Mouse (Mus musculus): ENCODE data around the gene Nr3c2.
A peak's percentile ranks its signal among the peaks of the same experiment; 100 is the strongest.

Nr3c2 gene

GRCm38 (mm10) chr8:77239462-77239861 lies 340.2 kb downstream of the Nr3c2 start:
- peak; percentile 18 for DNase-seq (ENCODE audit: low read depth, low spot score)

GRCm38 (mm10) chr8:77241381-77241780 lies 342.1 kb downstream of the Nr3c2 start:
- DNase-seq (ENCODE audit: low read depth, low spot score): no peak

GRCm38 (mm10) chr8:77250094-77250493 lies 350.9 kb downstream of the Nr3c2 start:
- no peak for DNase-seq (ENCODE audit: low read depth, low spot score)

GRCm38 (mm10) chr8:77251134-77251533 lies 351.9 kb downstream of the Nr3c2 start:
- no peak for DNase-seq (ENCODE audit: low read depth, low spot score)

GRCm38 (mm10) chr8:77254466-77254865 lies 355.2 kb downstream of the Nr3c2 start:
- no peak for DNase-seq (ENCODE audit: low read depth, low spot score)

GRCm38 (mm10) chr8:77256450-77257084 lies 357.3 kb downstream of the Nr3c2 start:
- DNase-seq (ENCODE audit: low read depth, low spot score): no peak

GRCm38 (mm10) chr8:77257085-77257451 lies 357.8 kb downstream of the Nr3c2 start:
- no peak for DNase-seq (ENCODE audit: low read depth, low spot score)

GRCm38 (mm10) chr8:77261215-77261614 lies 362.0 kb downstream of the Nr3c2 start:
- DNase-seq (ENCODE audit: low read depth, low spot score): no peak

GRCm38 (mm10) chr8:77262216-77263009 lies 363.2 kb downstream of the Nr3c2 start:
- no peak for DNase-seq (ENCODE audit: low read depth, low spot score)

GRCm38 (mm10) chr8:77267941-77268405 lies 368.7 kb downstream of the Nr3c2 start:
- DNase-seq (ENCODE audit: low read depth, low spot score): no peak

- DNase-seq (ENCODE audit: low read depth, low spot score): no peak
These were observed 372.9 kb downstream of the Nr3c2 start for GRCm38 (mm10) chr8:77272136-77272535.

GRCm38 (mm10) chr8:77275571-77275970 lies 376.3 kb downstream of the Nr3c2 start:
- DNase-seq (ENCODE audit: low read depth, low spot score): no peak

GRCm38 (mm10) chr8:77276827-77277226 lies 377.6 kb downstream of the Nr3c2 start:
- DNase-seq (ENCODE audit: low read depth, low spot score): no peak

- no peak for DNase-seq (ENCODE audit: low read depth, low spot score)
These were observed 379.0 kb downstream of the Nr3c2 start for GRCm38 (mm10) chr8:77278246-77278645.

- DNase-seq (ENCODE audit: low read depth, low spot score): no peak
These were observed 380.7 kb downstream of the Nr3c2 start for GRCm38 (mm10) chr8:77279977-77280376.

GRCm38 (mm10) chr8:77282605-77283236 lies 383.5 kb downstream of the Nr3c2 start:
- DNase-seq (ENCODE audit: low read depth, low spot score): peak; percentile 17

GRCm38 (mm10) chr8:77284473-77284872 lies 385.2 kb downstream of the Nr3c2 start:
- no peak for DNase-seq (ENCODE audit: low read depth, low spot score)

GRCm38 (mm10) chr8:77288065-77288464 lies 388.8 kb downstream of the Nr3c2 start:
- no peak for DNase-seq (ENCODE audit: low read depth, low spot score)

- no peak for DNase-seq (ENCODE audit: low read depth, low spot score)
These were observed 389.2 kb downstream of the Nr3c2 start for GRCm38 (mm10) chr8:77288492-77288891.

- no peak for DNase-seq (ENCODE audit: low read depth, low spot score)
These were observed 392.9 kb downstream of the Nr3c2 start for GRCm38 (mm10) chr8:77292120-77292519.

GRCm38 (mm10) chr8:77292649-77293048 lies 393.4 kb downstream of the Nr3c2 start:
- peak; percentile 51 for DNase-seq (ENCODE audit: low read depth, low spot score)

- no peak for DNase-seq (ENCODE audit: low read depth, low spot score)
These were observed 395.4 kb downstream of the Nr3c2 start for GRCm38 (mm10) chr8:77294599-77294998.
